In the genomic region with DNA sequence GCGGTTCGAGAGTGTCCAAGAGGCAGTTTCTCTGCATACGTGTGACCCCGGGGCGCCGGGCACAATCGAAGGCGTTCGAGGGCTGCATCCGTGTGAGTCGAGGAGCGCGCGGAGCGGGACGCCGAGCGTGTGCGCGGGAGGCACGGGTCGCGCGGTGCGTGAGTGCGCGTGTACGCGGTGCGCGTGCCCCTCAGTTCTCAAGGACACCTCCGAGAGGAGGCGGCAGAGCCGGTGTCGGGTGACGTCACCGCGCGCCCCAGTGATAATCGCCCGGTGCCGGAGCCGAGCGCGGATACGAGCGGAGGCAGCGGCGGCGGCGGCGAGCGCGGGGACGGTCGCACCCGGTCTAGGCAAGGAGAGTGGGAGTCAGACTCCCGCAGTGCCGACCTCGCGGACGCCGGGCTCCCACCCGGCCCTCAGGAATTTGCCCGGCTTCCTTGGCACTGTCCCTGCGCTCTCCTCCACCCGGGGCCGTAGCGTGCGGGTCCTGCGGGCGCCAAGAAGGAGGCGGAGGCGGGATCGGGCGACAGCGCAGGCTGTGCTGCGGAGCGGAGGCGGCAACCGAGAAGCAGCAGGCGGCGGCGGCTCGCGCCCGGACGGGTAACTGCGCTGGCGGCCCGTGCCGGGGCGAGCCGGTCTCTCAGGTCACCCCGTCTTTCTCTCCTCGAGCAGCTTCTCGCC, we compare ENCODE assay signal across 9 mouse cellular contexts. TPM values are rescaled to one million over a fixed set of nuclear protein-coding genes. Genes with fewer than 3 reads are reported as not detected.
DNase-seq lines count a peak whose midpoint lies in the region; ATAC-seq and TF ChIP-seq lines count a peak whose summit lies in the region.
"Had no signal": no experiment of that assay in that cellular context is flagged by ENCODE, and none has a peak within 500 bp of the region (broad histone marks: within the 10 kb centered on the region; RNA-seq: fewer than 3 reads in every experiment).

No protein-coding gene starts in this region.

- no peak for TF ChIP-seq CTCF in cortical plate, adult 2 months (IDR thresholded peaks at IDR 0.05; ENCODE audit: extremely low read depth, insufficient read depth, low read length)
- TF ChIP-seq CTCF in heart, postnatal 0 days (IDR thresholded peaks at IDR 0.05; ENCODE audit: low read depth) = no peak
- TF ChIP-seq CTCF in left cerebral cortex, adult 2 months (IDR thresholded peaks at IDR 0.05) = no peak
- no peak; the same call in 1 of the 2 replicates for TF ChIP-seq CTCF in midbrain, postnatal 0 days (IDR thresholded peaks at IDR 0.05)

- H3K36me3 ChIP-seq in lung, embryonic 16.5 days (ENCODE audit: control insufficient read depth, insufficient read depth, low read length) = no peaks in the 10 kb centered on the region
- no peaks in the 10 kb centered on the region for H3K36me3 ChIP-seq in heart, postnatal 0 days (replicated peaks; ENCODE audit: control insufficient read depth, insufficient read depth, low read length)
- no peaks in the 10 kb centered on the region; the same call in 1 of the 2 replicates for H3K36me3 ChIP-seq in midbrain, postnatal 0 days (ENCODE audit: insufficient read depth, low read length)

- no peak for TF ChIP-seq EP300 in heart, postnatal 0 days (IDR thresholded peaks at IDR 0.05; ENCODE audit: low read depth)

- DNase-seq in lung, postnatal 4 days = no peak
- no peak for DNase-seq in heart, postnatal 0 days (ENCODE audit: low spot score)
- DNase-seq in left cerebral cortex, adult 2 months (ENCODE audit: extremely low spot score in 1 of 2, low spot score in 2 of 2) = peak; percentile 93 to 94
- DNase-seq in midbrain, postnatal 0 days (ENCODE audit: low spot score) = peak; percentile 95
- DNase-seq in thymus, postnatal 4 days = peak; percentile 56
- no peak for DNase-seq in spleen, adult 18-20 months

- WGBS in lung, embryonic 16.5 days = under 1% methylated on average over 89 of the region's 97 CpGs
- WGBS in heart, postnatal 0 days = under 1% methylated on average over 91 of the region's 97 CpGs
- WGBS in midbrain, postnatal 0 days = 2% methylated on average over 78 of the region's 97 CpGs

- peak overlapping the region; percentile 19 for H3K9ac ChIP-seq in lung, embryonic 16.5 days (ENCODE audit: low read length)
- H3K9ac ChIP-seq in heart, postnatal 0 days (replicated peaks; ENCODE audit: low read depth, low read length) = no peak overlapping the region
- H3K9ac ChIP-seq in midbrain, postnatal 0 days (replicated peaks; ENCODE audit: low read length, poor library complexity, severe bottlenecking) = peak overlapping the region; percentile 98

- intact Hi-C loops in left cerebral cortex, adult 2 months (cut with DNase I) = loop anchor here (10.0 kb wide), 1 partner anchor 308 kb away; a partner anchor contains a TSS

- peak overlapping the region; percentile 48 for H3K4me3 ChIP-seq in lung, embryonic 16.5 days (ENCODE audit: low read length)
- peak overlapping the region; percentile 78 for H3K4me3 ChIP-seq in cortical plate, adult 2 months (ENCODE audit: insufficient read depth, low read length)
- peak overlapping the region; percentile 54 for H3K4me3 ChIP-seq in heart, postnatal 0 days (ENCODE audit: low read depth, low read length)
- H3K4me3 ChIP-seq in left cerebral cortex, adult 2 months = peak overlapping the region; percentile 68
- H3K4me3 ChIP-seq in midbrain, postnatal 0 days (ENCODE audit: low read depth, low read length) = peak overlapping the region; percentile 79

- peaks cover 15% of the 10 kb centered on the region for H3K4me1 ChIP-seq in lung, embryonic 16.5 days (replicated peaks; ENCODE audit: control insufficient read depth, insufficient read depth, low read length)
- H3K4me1 ChIP-seq in cortical plate, adult 2 months (ENCODE audit: control insufficient read depth, insufficient read depth, low read length) = peaks cover 6% of the 10 kb centered on the region
- no peaks in the 10 kb centered on the region for H3K4me1 ChIP-seq in heart, postnatal 0 days (ENCODE audit: control insufficient read depth, insufficient read depth)
- peaks cover 28% of the 10 kb centered on the region for H3K4me1 ChIP-seq in midbrain, postnatal 0 days (ENCODE audit: insufficient read depth, low read length)

- peaks cover 86% of the 10 kb centered on the region for H3K27me3 ChIP-seq in lung, embryonic 16.5 days (ENCODE audit: control insufficient read depth, insufficient read depth, low read depth, low read length)
- H3K27me3 ChIP-seq in heart, postnatal 0 days (ENCODE audit: control insufficient read depth, insufficient read depth, low read length) = peaks cover 95% of the 10 kb centered on the region
- no peaks in the 10 kb centered on the region for H3K27me3 ChIP-seq in midbrain, postnatal 0 days (ENCODE audit: insufficient read depth, low read length)

- no peaks in the 10 kb centered on the region for H3K9me3 ChIP-seq in lung, embryonic 16.5 days (ENCODE audit: control insufficient read depth, low read length)
- no peaks in the 10 kb centered on the region for H3K9me3 ChIP-seq in heart, postnatal 0 days (replicated peaks; ENCODE audit: control insufficient read depth, low read length)
- no peaks in the 10 kb centered on the region for H3K9me3 ChIP-seq in midbrain, postnatal 0 days (ENCODE audit: low read length)

- peak overlapping the region; percentile 67 for H3K4me2 ChIP-seq in lung, embryonic 16.5 days (ENCODE audit: low read depth, low read length)
- peak overlapping the region; percentile 74 for H3K4me2 ChIP-seq in heart, postnatal 0 days (ENCODE audit: low read depth, low read length)
- peak overlapping the region; percentile 83 for H3K4me2 ChIP-seq in midbrain, postnatal 0 days (ENCODE audit: low read depth, low read length, poor library complexity, severe bottlenecking)

- TF ChIP-seq POLR2A in cortical plate, adult 2 months (IDR thresholded peaks at IDR 0.05; ENCODE audit: extremely low read depth, insufficient read depth, low read length) = peak; percentile 66

- H3K27ac ChIP-seq in lung, embryonic 16.5 days (ENCODE audit: low read length) = no peak overlapping the region
- H3K27ac ChIP-seq in cortical plate, adult 2 months (ENCODE audit: insufficient read depth, low read length) = peak overlapping the region; percentile 95
- H3K27ac ChIP-seq in heart, postnatal 0 days (ENCODE audit: low read depth) = no peak overlapping the region
- peak overlapping the region; percentile 99 for H3K27ac ChIP-seq in left cerebral cortex, adult 2 months
- H3K27ac ChIP-seq in midbrain, postnatal 0 days (ENCODE audit: low read depth, low read length) = peak overlapping the region; percentile 99

- peak; percentile 6; the same call in 1 of the 2 replicates for ATAC-seq in lung, embryonic 16.5 days (ENCODE audit: low read depth)
- no peak for ATAC-seq in heart, postnatal 0 days (ENCODE audit: insufficient read depth, low read depth)
- peak; percentile 58 for ATAC-seq in midbrain, postnatal 0 days (ENCODE audit: low FRiP score)

RNA-seq across cellular contexts. Expression of a gene that starts 27.8 kb away (rescaled TPM):
- 13.4 and 14.9 TPM in 2 replicates for polyA plus RNA-seq in lung, embryonic 16.5 days (2015; fragmentation: Nextera tagmentation; extraction: Ambion mirVana)
- polyA plus RNA-seq in cortical plate, adult 2 months (2012; rRNA removed) = 45.2 and 49.1 TPM in 2 replicates
- total RNA-seq in heart, postnatal 0 days (2014; rRNA removed; ENCODE audit: low replicate concordance) = 15.8 and 51.0 TPM in 2 replicates
- polyA plus RNA-seq in heart, postnatal 0 days (2015; fragmentation: Nextera tagmentation; extraction: Ambion mirVana) = 27.1 and 27.7 TPM in 2 replicates
- total RNA-seq in left cerebral cortex, adult 2 months (2021) = 10 to 100 TPM; 50.5 to 60.8 TPM
- 32.2 and 38.9 TPM in 2 replicates for total RNA-seq in midbrain, postnatal 0 days (2014; rRNA removed)
- polyA plus RNA-seq in midbrain, postnatal 0 days (2015; fragmentation: Nextera tagmentation; extraction: Ambion mirVana) = 50.1 and 56.6 TPM in 2 replicates

RNA-seq across cellular contexts. Expression of a gene that starts 35.8 kb away (rescaled TPM):
- 0.14 TPM in 1 of 2 replicates, not detected in the other for polyA plus RNA-seq in lung, embryonic 16.5 days (2015; fragmentation: Nextera tagmentation; extraction: Ambion mirVana)
- polyA plus RNA-seq in cortical plate, adult 2 months (2012; rRNA removed) = 0.23 and 0.32 TPM in 2 replicates
- total RNA-seq in heart, postnatal 0 days (2014; rRNA removed; ENCODE audit: low replicate concordance) = 0.84 TPM in 1 of 2 replicates, not detected in the other
- polyA plus RNA-seq in heart, postnatal 0 days (2015; fragmentation: Nextera tagmentation; extraction: Ambion mirVana) = 0.07 and 0.10 TPM in 2 replicates
- total RNA-seq in left cerebral cortex, adult 2 months (2021) = under 1 TPM in 1 of 2 experiments, not detected in 1; 0.23 TPM
- total RNA-seq in midbrain, postnatal 0 days (2014; rRNA removed) = not detected in 2 replicates
- 0.10 and 0.28 TPM in 2 replicates for polyA plus RNA-seq in midbrain, postnatal 0 days (2015; fragmentation: Nextera tagmentation; extraction: Ambion mirVana)
- total RNA-seq: neutrophil, adult 5-6 weeks had no signal

Comparison
In these comparisons a context has a peak if more than half of its experiments do, and no peak if none do; other contexts are left out.
1. H3K27ac ChIP-seq: peak in cortical plate, adult 2 months (single experiment), left cerebral cortex, adult 2 months (single experiment) and midbrain, postnatal 0 days (single experiment); none in lung, embryonic 16.5 days (single experiment) and heart, postnatal 0 days (single experiment).
2. DNase-seq: peak in left cerebral cortex, adult 2 months (2 of 2), midbrain, postnatal 0 days (single experiment) and thymus, postnatal 4 days (single experiment); none in lung, postnatal 4 days (0 of 2), heart, postnatal 0 days (single experiment) and spleen, adult 18-20 months (0 of 2).
3. Peak in every context shown above with its lines, with median percentiles within 50 percentile points of each other: H3K4me2 ChIP-seq and H3K4me3 ChIP-seq.